Mouse (Mus musculus) retina, postnatal 7 days (tissue): Measurements from ENCODE around the gene Troap.
"Not testable (repeated sequence)": the region's sequence is repeated elsewhere in the genome, so short reads cannot be mapped to it uniquely, and the experiment has no call there.

Experiments used
- DNase-seq: peaks from one replicate; pipeline ENCODE4 v3.0.0-alpha.2; 2012; ENCODE audit warnings: low read depth, low spot score

Gene Troap

GRCm38 (mm10) chr15:99040920-99041856 is 33.2 kb upstream of the Troap start:
- DNase-seq, result no peak

DNA sequence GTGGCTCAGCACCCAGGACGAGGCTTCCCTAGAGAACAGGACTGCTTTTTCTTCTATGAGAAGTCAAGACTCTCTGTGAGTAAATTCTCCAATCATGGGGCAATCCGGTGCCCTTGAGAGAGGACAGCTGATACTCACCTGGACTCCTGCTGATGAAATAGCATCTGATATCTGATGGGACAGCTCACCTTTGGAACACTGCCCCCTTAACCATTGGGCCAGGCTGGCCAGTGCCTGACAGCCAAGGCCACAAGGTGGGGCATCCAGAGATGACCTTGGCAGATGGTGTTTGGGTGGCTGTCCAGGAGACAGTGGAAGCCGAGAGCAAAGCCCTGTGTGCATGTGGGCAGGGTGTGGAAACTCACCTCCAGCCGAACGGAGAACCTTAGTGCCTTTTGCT is 32.0 kb upstream of the Troap start:
- no peak for DNase-seq

- DNase-seq, result no peak
Measured at GRCm38 (mm10) chr15:99044854-99045253, 29.5 kb upstream of the Troap start.

GRCm38 (mm10) chr15:99045734-99046133 is 28.6 kb upstream of the Troap start:
- not testable (repeated sequence) for DNase-seq

- peak; percentile 57 for DNase-seq
Measured at GRCm38 (mm10) chr15:99049473-99050253, 24.7 kb upstream of the Troap start.

DNA sequence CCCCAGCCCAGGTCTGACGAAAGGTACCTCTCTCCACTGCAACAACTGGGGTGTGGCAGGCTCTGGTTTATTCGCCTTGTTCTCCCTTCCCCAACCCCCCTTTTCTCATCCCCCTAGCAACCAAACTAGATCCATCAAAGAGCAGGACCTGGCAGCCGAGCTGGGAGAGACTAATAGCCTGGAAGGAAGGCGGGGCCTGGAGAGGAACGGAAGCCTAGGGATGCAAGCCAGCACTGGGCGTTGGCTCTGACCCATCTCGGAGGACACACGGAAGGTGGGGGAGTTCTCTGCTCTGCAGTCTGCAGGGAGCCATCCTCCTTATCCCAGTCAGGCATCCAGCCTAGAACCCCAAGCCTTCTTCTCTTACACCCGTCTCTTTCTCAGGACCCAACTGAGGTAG is 21.0 kb upstream of the Troap start:
- no peak for DNase-seq

GRCm38 (mm10) chr15:99055040-99055439 is 19.3 kb upstream of the Troap start, which contains the start of gene Prph:
Prph (plus strand) TSS chr15:99055174.
- no peak for DNase-seq

GRCm38 (mm10) chr15:99055511-99055961 is 18.8 kb upstream of the Troap start:
- DNase-seq, result no peak

- no peak for DNase-seq
Measured at GRCm38 (mm10) chr15:99056332-99056731, 18.0 kb upstream of the Troap start.

DNA sequence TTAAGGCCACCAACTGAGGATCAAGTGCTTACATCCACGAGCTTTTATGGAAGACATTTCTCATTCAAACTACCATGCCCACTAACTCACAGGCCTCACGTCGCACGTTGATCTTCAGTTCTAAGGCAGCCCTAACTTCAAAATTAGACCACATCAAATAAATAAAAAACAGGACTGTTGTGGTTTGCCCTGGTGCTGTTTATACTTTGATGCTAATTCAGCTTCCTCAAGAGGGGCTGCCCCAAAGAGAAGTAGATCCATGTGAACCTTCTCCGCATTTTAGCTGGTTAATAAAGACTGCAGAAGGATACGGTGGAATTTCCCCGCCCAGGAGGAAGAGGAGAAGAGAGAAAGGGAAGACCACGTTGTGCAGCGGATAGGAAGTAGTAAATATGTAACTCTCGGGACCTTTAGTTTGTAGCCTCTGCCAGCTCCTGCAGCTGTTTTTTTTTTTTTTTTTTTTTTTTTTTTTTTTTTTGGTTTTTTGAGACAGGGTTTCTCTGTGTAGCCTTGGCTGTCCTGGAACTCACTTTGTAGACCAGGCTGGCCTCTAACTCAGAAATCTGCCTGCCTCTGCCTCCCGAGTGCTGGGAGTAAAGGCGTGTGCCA is 8.7 kb upstream of the Troap start:
- no peak for DNase-seq

- DNase-seq, result no peak
Measured at GRCm38 (mm10) chr15:99071988-99072387, 2.4 kb upstream of the Troap start.

DNA sequence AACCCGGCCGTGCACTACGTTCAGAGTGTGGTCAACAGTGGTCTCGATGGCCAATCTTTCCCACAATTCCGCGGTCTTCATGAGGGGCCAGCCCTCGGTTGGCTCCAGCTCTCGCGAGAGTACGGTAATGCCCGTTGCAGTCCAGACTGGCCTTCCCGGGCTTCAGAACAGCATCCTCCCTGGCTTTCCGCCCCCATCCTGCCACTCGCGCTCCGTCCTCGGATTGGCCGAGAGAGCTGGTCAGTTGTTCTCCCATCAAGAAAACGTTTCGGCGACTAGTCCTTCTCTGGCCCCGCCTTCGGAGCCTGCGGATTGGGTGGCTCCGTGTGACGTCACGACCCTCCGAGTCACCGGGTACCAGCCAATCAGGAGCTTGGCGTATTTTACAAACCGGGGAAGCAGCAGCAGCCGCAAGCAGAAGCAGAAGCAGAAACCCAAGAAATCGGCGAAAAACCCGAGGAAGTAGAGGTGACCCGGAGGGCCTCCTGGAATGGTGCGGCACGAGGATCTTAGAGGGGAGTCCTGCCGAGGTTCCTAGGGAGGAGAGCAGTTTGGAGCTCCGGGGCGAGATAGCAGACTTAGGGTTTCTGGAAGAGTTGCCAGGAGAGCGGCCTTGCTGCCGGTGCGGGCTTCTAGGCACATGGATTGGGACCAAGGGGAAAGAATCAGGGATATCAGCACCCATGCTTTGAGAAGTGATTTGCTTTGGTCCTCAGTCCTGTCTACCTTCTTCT is 392 bp downstream of the Troap start:
- peak; percentile 95 for DNase-seq

DNA sequence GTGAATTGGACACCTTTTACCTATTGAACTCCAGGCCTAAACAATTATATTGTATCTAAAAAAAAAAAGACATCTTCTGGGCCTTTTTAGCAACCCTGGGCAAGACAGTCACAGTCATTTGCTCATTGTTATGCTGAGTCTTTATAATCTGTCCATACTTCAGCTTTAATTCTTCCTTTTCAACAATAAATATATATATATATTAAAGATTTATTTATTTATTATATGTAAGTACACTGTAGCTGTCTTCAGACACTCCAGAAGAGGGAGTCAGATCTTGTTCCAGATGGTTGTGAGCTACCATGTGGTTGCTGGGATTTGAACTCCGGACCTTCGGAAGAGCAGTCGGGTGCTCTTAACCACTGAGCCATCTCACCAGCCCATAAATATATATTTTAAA is 1.6 kb downstream of the Troap start:
- DNase-seq, result not testable (repeated sequence)

DNA sequence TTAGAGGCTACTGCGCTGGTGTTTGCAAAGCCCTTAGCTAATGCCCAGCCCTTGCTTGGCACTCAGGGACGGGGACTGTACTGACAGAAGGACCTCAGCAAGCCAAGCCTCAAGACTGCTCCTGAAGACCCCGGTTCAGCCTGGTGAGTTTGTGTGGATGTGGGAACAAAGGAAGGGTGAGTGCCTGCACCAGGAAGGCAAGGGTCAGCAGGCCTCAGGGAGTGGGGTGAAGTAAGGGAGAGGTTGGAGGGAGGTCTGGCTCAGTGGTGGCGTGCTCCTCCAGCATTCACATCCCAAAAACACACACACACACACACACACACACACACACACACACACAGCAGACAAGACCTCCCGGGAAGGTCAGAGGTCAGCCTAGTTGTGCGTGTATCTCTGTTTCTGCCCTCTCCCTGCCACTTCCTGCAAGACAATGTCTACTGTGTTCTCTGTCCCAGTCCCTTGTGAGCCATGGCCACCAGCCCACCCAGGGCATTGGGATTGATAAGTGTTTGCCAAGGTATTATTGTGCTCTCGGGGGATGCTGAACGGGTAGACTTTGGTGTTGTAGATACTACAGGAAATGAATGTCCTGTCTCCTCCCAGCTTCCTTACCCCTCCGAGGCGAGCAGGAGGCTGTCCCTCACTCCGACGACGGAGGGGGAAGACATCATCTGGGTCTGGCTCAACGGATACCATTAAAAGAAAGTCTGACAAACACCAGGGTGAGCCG is 4.0 kb downstream of the Troap start:
- DNase-seq, result no peak

DNA sequence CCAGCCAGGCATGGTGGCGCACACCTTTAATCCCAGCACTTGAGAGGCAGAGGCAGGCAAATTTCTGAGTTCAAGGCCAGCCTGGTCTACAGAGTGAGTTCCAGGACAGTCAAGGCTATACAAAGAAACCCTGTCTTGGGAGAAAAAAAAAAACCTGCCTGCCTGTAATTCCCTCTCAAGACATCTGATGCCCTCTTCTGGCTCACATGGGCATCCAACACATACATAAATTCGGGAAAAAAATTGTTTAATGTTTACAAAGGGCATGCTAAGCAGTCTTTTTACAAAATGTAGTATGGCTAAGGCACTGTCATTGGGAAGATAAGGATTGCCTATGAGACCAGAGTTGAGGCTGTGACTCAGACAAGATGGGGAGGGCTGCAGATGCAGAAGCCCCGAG is 5.4 kb downstream of the Troap start:
- no peak for DNase-seq

DNA sequence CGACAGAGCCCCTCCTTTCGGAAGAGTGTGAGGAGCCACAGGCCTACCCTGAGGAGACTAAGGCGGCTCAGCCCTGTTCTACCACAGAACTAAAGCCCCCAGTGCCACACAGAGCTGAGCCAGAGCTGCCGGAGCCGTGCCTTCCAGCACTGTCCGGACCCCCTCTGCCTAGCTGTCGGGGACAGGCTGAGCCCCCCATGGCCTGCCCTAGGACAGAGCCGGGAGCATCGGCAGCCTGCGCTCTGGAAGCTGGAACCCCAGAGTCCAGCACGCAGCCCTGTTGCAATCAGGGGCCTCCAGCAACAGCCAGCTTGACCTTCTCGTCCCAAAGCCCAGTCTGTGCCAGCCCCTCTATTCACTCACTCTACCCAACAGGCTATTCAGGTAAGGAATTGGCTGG is 7.9 kb downstream of the Troap start:
- no peak for DNase-seq

DNA sequence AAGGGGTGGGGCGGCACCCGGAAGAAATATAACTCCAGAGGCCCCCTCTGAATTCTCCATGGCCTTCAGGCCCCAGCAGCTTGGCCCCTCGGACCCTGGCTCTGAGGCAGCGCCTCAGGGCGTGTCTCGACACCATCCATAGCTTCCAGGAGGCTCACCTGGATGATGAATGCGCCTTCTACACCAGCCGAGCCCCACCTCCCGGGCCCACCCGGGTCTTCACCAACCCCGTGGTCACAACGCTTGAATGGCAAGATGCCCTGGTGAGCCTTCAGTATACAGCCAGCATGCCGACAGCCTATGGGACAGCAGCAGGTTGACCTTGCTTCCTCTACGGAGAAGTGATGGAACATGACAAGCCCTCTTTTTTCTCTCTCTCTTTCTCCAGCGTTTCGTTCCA is 8.5 kb downstream of the Troap start:
- DNase-seq, result no peak

GRCm38 (mm10) chr15:99083258-99083657 is 8.9 kb downstream of the Troap start:
- DNase-seq, result no peak

DNA sequence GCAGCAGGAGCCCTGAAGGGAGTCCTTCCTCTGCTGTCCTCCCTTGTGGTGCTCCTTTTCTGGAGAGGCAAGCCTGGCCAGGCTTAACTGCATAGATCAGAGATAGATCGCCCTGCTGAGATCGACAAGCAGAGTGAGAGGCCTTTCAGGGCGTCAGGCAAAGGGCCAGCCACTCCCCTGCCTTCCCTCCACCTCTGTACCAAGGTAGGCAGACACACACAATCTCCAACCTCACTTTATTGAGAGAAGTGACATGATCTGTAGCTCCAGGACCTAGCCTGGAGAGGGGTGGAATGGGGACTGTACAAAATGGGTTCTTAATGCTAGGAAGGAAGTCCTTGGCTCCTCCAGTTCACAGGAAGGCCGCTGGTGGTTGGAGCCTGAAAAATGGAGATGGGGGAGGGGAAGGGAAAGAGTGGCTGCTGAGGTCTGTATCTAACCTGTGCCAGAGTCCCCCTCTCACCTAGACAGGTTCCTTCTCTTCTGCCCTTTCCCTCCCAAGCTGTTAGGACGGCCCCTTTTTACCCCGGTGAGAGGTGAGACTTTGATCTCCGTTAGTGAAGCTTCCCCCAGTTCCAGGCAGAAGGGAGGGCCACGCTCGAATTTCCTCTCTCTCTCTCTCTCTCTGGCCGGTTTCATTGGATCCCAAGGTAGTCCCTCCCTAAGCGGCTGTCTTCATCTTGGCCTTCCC is 9.6 kb downstream of the Troap start:
- DNase-seq, result no peak

DNA sequence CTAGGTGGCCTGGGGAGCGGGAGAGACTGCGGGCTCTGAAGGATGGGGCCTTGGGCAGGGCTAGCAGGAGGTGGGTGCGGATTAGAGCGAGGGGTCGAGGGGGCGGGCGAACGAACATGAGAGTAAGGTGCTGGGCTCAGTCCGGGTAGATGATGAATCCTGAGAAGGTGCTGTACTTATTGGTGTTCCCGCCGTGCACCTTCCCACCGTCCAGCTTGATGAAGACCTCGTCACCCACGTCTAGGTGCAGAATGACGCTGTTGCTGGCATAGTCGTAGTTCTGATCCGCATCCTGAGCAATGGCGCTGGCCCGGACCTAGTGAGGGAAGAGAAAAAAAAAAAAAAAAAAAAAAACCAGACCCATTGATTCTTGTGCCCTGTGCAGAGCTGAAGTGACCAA is 10.2 kb downstream of the Troap start:
- no peak for DNase-seq
